Comparison of ENCODE assay signal across 11 mouse cellular contexts in genomic region chr19:36001512-36001911, GRCm38 (mm10). TPM values are rescaled to one million over a fixed set of nuclear protein-coding genes. Genes with fewer than 3 reads are reported as not detected.
A peak's percentile ranks its signal among the peaks of the same experiment; 100 is the strongest.
DNase-seq lines count a peak whose midpoint lies in the region; ATAC-seq lines count a peak whose summit lies in the region.
"Had no signal": no experiment of that assay in that cellular context is flagged by ENCODE, and none has a peak within 500 bp of the region (broad histone marks: within the 10 kb centered on the region; RNA-seq: fewer than 3 reads in every experiment).

No protein-coding gene starts in this region.

- H3K36me3 ChIP-seq in kidney, embryonic 14.5 days (ENCODE audit: control insufficient read depth, insufficient read depth, low read length): no peaks in the 10 kb centered on the region
- H3K36me3 ChIP-seq in forebrain, embryonic 16.5 days (ENCODE audit: control insufficient read depth, insufficient read depth): no peaks in the 10 kb centered on the region
- H3K36me3 ChIP-seq in neural tube, embryonic 12.5 days: no peaks in the 10 kb centered on the region

- H3K4me1 ChIP-seq in kidney, embryonic 14.5 days (ENCODE audit: control insufficient read depth, insufficient read depth, low read length): no peaks in the 10 kb centered on the region
- peaks cover 20% of the 10 kb centered on the region for H3K4me1 ChIP-seq in forebrain, embryonic 16.5 days (replicated peaks; ENCODE audit: control insufficient read depth, insufficient read depth, low read length)
- peaks cover 10% of the 10 kb centered on the region; the same call in 1 of the 2 replicates for H3K4me1 ChIP-seq in neural tube, embryonic 12.5 days

- ATAC-seq in kidney, embryonic 14.5 days (ENCODE audit: low FRiP score, low TSS enrichment): peak; percentile 62; the same call in 1 of the 2 replicates
- peak; percentile 54 for ATAC-seq in forebrain, embryonic 16.5 days
- peak; percentile 34; the same call in 1 of the 2 replicates for ATAC-seq in neural tube, embryonic 12.5 days (ENCODE audit: low FRiP score, low read depth)
- no peak for ATAC-seq in erythroid progenitor cell, adult 5-6 weeks (replicated peaks; ENCODE audit: low FRiP score, poor library complexity, severe bottlenecking)

- H3K4me3 ChIP-seq in kidney, embryonic 14.5 days (ENCODE audit: low read length): no peak overlapping the region
- H3K4me3 ChIP-seq in forebrain, embryonic 16.5 days (replicated peaks; ENCODE audit: low read length): no peak overlapping the region
- H3K4me3 ChIP-seq in neural tube, embryonic 12.5 days: no peak overlapping the region
- H3K4me3 ChIP-seq: erythroblast, embryonic 14.5 days had no signal

- H3K27me3 ChIP-seq in kidney, embryonic 14.5 days (ENCODE audit: control insufficient read depth, insufficient read depth, low read length): no peaks in the 10 kb centered on the region
- H3K27me3 ChIP-seq in forebrain, embryonic 16.5 days (replicated peaks; ENCODE audit: control insufficient read depth, insufficient read depth, low read length): no peaks in the 10 kb centered on the region
- no peaks in the 10 kb centered on the region for H3K27me3 ChIP-seq in neural tube, embryonic 12.5 days (replicated peaks)

- no peaks in the 10 kb centered on the region for H3K9me3 ChIP-seq in kidney, embryonic 14.5 days (ENCODE audit: control insufficient read depth, low read length)
- no peaks in the 10 kb centered on the region for H3K9me3 ChIP-seq in forebrain, embryonic 16.5 days (ENCODE audit: control insufficient read depth, low read length)
- no peaks in the 10 kb centered on the region for H3K9me3 ChIP-seq in neural tube, embryonic 12.5 days

- DNase-seq in kidney, postnatal 36 days: no peak
- DNase-seq in MN1 (ENCODE audit: low spot score): peak; percentile 14
- no peak for DNase-seq in thymus, postnatal 0 days (ENCODE audit: low spot score)
- no peak for DNase-seq in urinary bladder, postnatal 10 days (ENCODE audit: low spot score)
- DNase-seq: lung, adult 18-20 months had no signal

- no peak overlapping the region for H3K27ac ChIP-seq in kidney, embryonic 14.5 days (ENCODE audit: low read depth, low read length)
- 0 out of 2 replicates have a peak overlapping the region, but pooled peaks have one; percentile 9 for H3K27ac ChIP-seq in forebrain, embryonic 16.5 days (ENCODE audit: low read length)
- H3K27ac ChIP-seq in neural tube, embryonic 12.5 days: no peak overlapping the region

- WGBS in kidney, embryonic 14.5 days: 38% methylated on average over 1 of the region's 1 CpGs
- WGBS in forebrain, embryonic 16.5 days: 50% methylated on average over 1 of the region's 1 CpGs
- WGBS in neural tube, embryonic 12.5 days: 49% methylated on average over 1 of the region's 1 CpGs

- no peak overlapping the region for H3K9ac ChIP-seq in kidney, embryonic 14.5 days (ENCODE audit: low read depth, low read length)
- H3K9ac ChIP-seq in forebrain, embryonic 16.5 days (replicated peaks; ENCODE audit: low read depth, low read length): no peak overlapping the region
- H3K9ac ChIP-seq in neural tube, embryonic 12.5 days: no peak overlapping the region

- H3K4me2 ChIP-seq in kidney, embryonic 14.5 days (replicated peaks; ENCODE audit: low read depth, low read length): no peak overlapping the region
- no peak overlapping the region for H3K4me2 ChIP-seq in forebrain, embryonic 16.5 days (ENCODE audit: low read length)
- no peak overlapping the region for H3K4me2 ChIP-seq in neural tube, embryonic 12.5 days (replicated peaks)

RNA-seq across cellular contexts. Expression of gene Htr7, which starts 55.8 kb away (rescaled TPM):
- 0.20 TPM in 1 of 2 replicates, not detected in the other for polyA plus RNA-seq in kidney, embryonic 14.5 days (2014; fragmentation: Nextera tagmentation; extraction: Ambion mirVana)
- 3.2 and 6.2 TPM in 2 replicates for polyA plus RNA-seq in forebrain, embryonic 16.5 days (2015; fragmentation: Nextera tagmentation; extraction: Ambion mirVana)
- polyA plus RNA-seq in neural tube, embryonic 12.5 days (2016; fragmentation: Nextera tagmentation; extraction: Ambion mirVana): 3.2 and 3.4 TPM in 2 replicates
- 3.0 and 3.2 TPM in 2 replicates for polyA plus RNA-seq in thymus, postnatal 0 days (2015; fragmentation: Nextera tagmentation; extraction: Ambion mirVana)
- not detected in 2 replicates for total RNA-seq in erythroid progenitor cell, adult 5-6 weeks (2015; ENCODE audit: low replicate concordance)
- not detected in 2 replicates for total RNA-seq in erythroid progenitor cell, adult 5-6 weeks (2017; ENCODE audit: low replicate concordance)
- polyA plus RNA-seq: erythroblast, embryonic 14.5 days; heart, embryonic 14.5 days had no signal
